Comparison of ENCODE assay signal across 9 mouse cellular contexts in genomic region chr10:130363438-130364164, GRCm38 (mm10). TPM values are rescaled to one million over a fixed set of nuclear protein-coding genes. Genes with fewer than 3 reads are reported as not detected.
DNase-seq lines count a peak whose midpoint lies in the region; ATAC-seq and TF ChIP-seq lines count a peak whose summit lies in the region.
"Had no signal": no experiment of that assay in that cellular context is flagged by ENCODE, and none has a peak within 500 bp of the region (broad histone marks: within the 10 kb centered on the region; RNA-seq: fewer than 3 reads in every experiment).

No protein-coding gene starts in this region.

- TF ChIP-seq CTCF in kidney, postnatal 0 days (IDR thresholded peaks at IDR 0.05; ENCODE audit: low read depth) = peak; percentile 67
- peak; percentile 23 to 85 (median 32); a peak in 5 of 6 replicates for TF ChIP-seq CTCF in MEL (IDR thresholded peaks at IDR 0.05 in 2 of 3, conservative IDR thresholded peaks at IDR 0.05 in 1 of 3; ENCODE audit: control insufficient read depth in 1 of 3, insufficient read depth in 1 of 3, low read depth in 2 of 3, low read length in 3 of 3, poor library complexity in 1 of 3, severe bottlenecking in 1 of 3)

- H3K27ac ChIP-seq in kidney, postnatal 0 days = no peak overlapping the region
- no peak overlapping the region for H3K27ac ChIP-seq in MEL (ENCODE audit: control insufficient read depth, low read depth, low read length)
- H3K27ac ChIP-seq: embryonic facial prominence, embryonic 15.5 days had no signal

- no peaks in the 10 kb centered on the region for H3K79me2 ChIP-seq in MEL (ENCODE audit: control insufficient read depth, insufficient read depth, low read length, poor library complexity)

- H3K9me3 ChIP-seq in kidney, postnatal 0 days (replicated peaks; ENCODE audit: low read length) = no peaks in the 10 kb centered on the region
- no peaks in the 10 kb centered on the region for H3K9me3 ChIP-seq in MEL (replicated peaks; ENCODE audit: insufficient read depth, low read length)
- H3K9me3 ChIP-seq: embryonic facial prominence, embryonic 15.5 days had no signal

- no peak for TF ChIP-seq POLR2A in MEL (IDR thresholded peaks at IDR 0.05; ENCODE audit: control insufficient read depth in 1 of 2, insufficient read depth in 1 of 2, low read depth in 1 of 2, low read length in 2 of 2, poor library complexity in 1 of 2)

- H3K4me2 ChIP-seq in kidney, postnatal 0 days (ENCODE audit: low read length) = no peak overlapping the region
- H3K4me2 ChIP-seq: embryonic facial prominence, embryonic 15.5 days had no signal

- H3K4me1 ChIP-seq in kidney, postnatal 0 days (replicated peaks; ENCODE audit: insufficient read depth, low read length) = no peaks in the 10 kb centered on the region
- H3K4me1 ChIP-seq in MEL (ENCODE audit: control insufficient read depth in 1 of 2, insufficient read depth in 2 of 2, low read length in 2 of 2) = peaks cover 3 to 9% of the 10 kb centered on the region in 2 experiments; a peak in 2 of 4 replicates
- H3K4me1 ChIP-seq: embryonic facial prominence, embryonic 15.5 days had no signal

- no peak for TF ChIP-seq EP300 in MEL (IDR thresholded peaks at IDR 0.05; ENCODE audit: low read depth in 1 of 2, low read length in 2 of 2)

- no peaks in the 10 kb centered on the region for H3K27me3 ChIP-seq in kidney, postnatal 0 days (ENCODE audit: insufficient read depth, low read length)
- no peaks in the 10 kb centered on the region for H3K27me3 ChIP-seq in MEL (ENCODE audit: control insufficient read depth in 1 of 2, insufficient read depth in 2 of 2, low read length in 2 of 2)
- H3K27me3 ChIP-seq: embryonic facial prominence, embryonic 15.5 days had no signal

- DNase-seq in kidney, postnatal 0 days (ENCODE audit: low spot score) = peak; percentile 63
- DNase-seq in kidney, postnatal 36 days = no peak
- peak; percentile 80 for DNase-seq in MEL (ENCODE audit: low read depth, low spot score)
- DNase-seq in ovary, postnatal 14 days (ENCODE audit: low spot score) = no peak
- DNase-seq in right cerebral cortex, postnatal 14 days = no peak
- DNase-seq in testis, postnatal 14 days (ENCODE audit: low spot score) = no peak

- H3K4me3 ChIP-seq in kidney, postnatal 0 days (replicated peaks; ENCODE audit: low read depth, low read length) = no peak overlapping the region
- no peak overlapping the region for H3K4me3 ChIP-seq in MEL (ENCODE audit: control insufficient read depth in 1 of 2, insufficient read depth in 1 of 2, low read depth in 2 of 2, low read length in 2 of 2)
- H3K4me3 ChIP-seq: embryonic facial prominence, embryonic 15.5 days had no signal

- H3K36me3 ChIP-seq in kidney, postnatal 0 days (ENCODE audit: insufficient read depth, low read length) = no peaks in the 10 kb centered on the region
- peaks cover 0 to 9% of the 10 kb centered on the region in 2 experiments; a peak in 2 of 4 replicates for H3K36me3 ChIP-seq in MEL (ENCODE audit: control insufficient read depth in 1 of 2, insufficient read depth in 2 of 2, low read length in 2 of 2)
- H3K36me3 ChIP-seq: embryonic facial prominence, embryonic 15.5 days had no signal

- 0 out of 2 replicates have a peak, but pooled peaks have one; percentile 25 for ATAC-seq in kidney, postnatal 0 days (replicated peaks; ENCODE audit: low FRiP score, low read depth)
- peak; percentile 68; the same call in 1 of the 2 replicates for ATAC-seq in erythroid progenitor cell, adult 5-6 weeks (replicated peaks; ENCODE audit: low FRiP score, poor library complexity, severe bottlenecking)
- ATAC-seq in megakaryocyte-erythroid progenitor cell, adult 5-6 weeks (replicated peaks; ENCODE audit: low FRiP score, low TSS enrichment, poor library complexity, severe bottlenecking) = peak; percentile 88

- TF ChIP-seq RAD21 in MEL (IDR thresholded peaks at IDR 0.05; ENCODE audit: low read depth, low read length) = peak; percentile 97

- H3K9ac ChIP-seq in kidney, postnatal 0 days (ENCODE audit: low read depth, low read length) = no peak overlapping the region
- no peak overlapping the region for H3K9ac ChIP-seq in MEL (ENCODE audit: control insufficient read depth, low read depth, low read length, poor library complexity, severe bottlenecking)
- H3K9ac ChIP-seq: embryonic facial prominence, embryonic 15.5 days had no signal

- 58% methylated on average over 2 of the region's 2 CpGs for WGBS in kidney, postnatal 0 days

TF ChIP-seq in MEL, 35 proteins besides CTCF, POLR2A, EP300 and RAD21:
- TF ChIP-seq SIN3A (IDR thresholded peaks at IDR 0.05; ENCODE audit: low read length) (0 out of 2 replicates have a peak, but pooled peaks have one; percentile 38), TCF12 (IDR thresholded peaks at IDR 0.05; ENCODE audit: low read depth, low read length) (no peak), ZC3H11A (IDR thresholded peaks at IDR 0.05; ENCODE audit: low read depth, low read length) (peak; percentile 94), SMC3 (IDR thresholded peaks at IDR 0.05; ENCODE audit: low read depth, low read length) (peak; percentile 92), NELFE (IDR thresholded peaks at IDR 0.05; ENCODE audit: low read depth, low read length) (no peak), MAX (IDR thresholded peaks at IDR 0.05; ENCODE audit: low read length) (peak; percentile 95), MYC (IDR thresholded peaks at IDR 0.05; ENCODE audit: low read depth, low read length) (peak; percentile 98), E2F4 (IDR thresholded peaks at IDR 0.05; ENCODE audit: borderline replicate concordance, low read depth, low read length) (no peak)
TF ChIP-seq in MEL: peak in this region for 5.

RNA-seq across cellular contexts. Expression of gene Vmn2r84, which starts 30.5 kb away (rescaled TPM):
- polyA plus RNA-seq in kidney, postnatal 0 days (2015; fragmentation: Nextera tagmentation; extraction: Ambion mirVana) = not detected in 2 replicates
- total RNA-seq in MEL (2012; rRNA removed) = 0.03 TPM in 1 of 2 replicates, not detected in the other
- under 1 TPM in 1 of 2 experiments, not detected in 1; 0.01 TPM for polyA plus RNA-seq in MEL (2012; ENCODE audit: insufficient read depth in 1 of 2, insufficient read length in 2 of 2, low read depth in 1 of 2, low replicate concordance in 2 of 2, missing spikeins in 1 of 2)
- not detected in 2 replicates for total RNA-seq in erythroid progenitor cell, adult 5-6 weeks (2015; ENCODE audit: low replicate concordance)
- total RNA-seq in erythroid progenitor cell, adult 5-6 weeks (2017; ENCODE audit: low replicate concordance) = not detected in 2 replicates
- not detected in 2 replicates for total RNA-seq in megakaryocyte-erythroid progenitor cell, adult 5-6 weeks (2014; fragmentation: Nextera tagmentation)
- not detected in 2 replicates for total RNA-seq in megakaryocyte-erythroid progenitor cell, adult 5-6 weeks (2017)
- polyA plus RNA-seq: embryonic facial prominence, embryonic 15.5 days had no signal

RNA-seq across cellular contexts. Expression of gene Tespa1, which starts 40.9 kb away (rescaled TPM):
- polyA plus RNA-seq in kidney, postnatal 0 days (2015; fragmentation: Nextera tagmentation; extraction: Ambion mirVana) = 0.14 TPM in 1 of 2 replicates, not detected in the other
- total RNA-seq in MEL (2012; rRNA removed) = 2.7 and 7.8 TPM in 2 replicates
- 1 to 10 TPM in 1 of 2 experiments, not detected in 1; 3.5 TPM for polyA plus RNA-seq in MEL (2012; ENCODE audit: insufficient read depth in 1 of 2, insufficient read length in 2 of 2, low read depth in 1 of 2, low replicate concordance in 2 of 2, missing spikeins in 1 of 2)
- total RNA-seq in erythroid progenitor cell, adult 5-6 weeks (2015; ENCODE audit: low replicate concordance) = 4.7 and 12.6 TPM in 2 replicates
- 3.3 and 9.2 TPM in 2 replicates for total RNA-seq in erythroid progenitor cell, adult 5-6 weeks (2017; ENCODE audit: low replicate concordance)
- 2.6 and 3.7 TPM in 2 replicates for total RNA-seq in megakaryocyte-erythroid progenitor cell, adult 5-6 weeks (2014; fragmentation: Nextera tagmentation)
- total RNA-seq in megakaryocyte-erythroid progenitor cell, adult 5-6 weeks (2017) = 10.9 and 12.2 TPM in 2 replicates

Comparison
In these comparisons a context has a peak if more than half of its experiments do, and no peak if none do; other contexts are left out.
1. DNase-seq: peak in kidney, postnatal 0 days (single experiment) and MEL (single experiment); none in kidney, postnatal 36 days (0 of 2), ovary, postnatal 14 days (single experiment), right cerebral cortex, postnatal 14 days (single experiment) and testis, postnatal 14 days (single experiment).
2. ATAC-seq: peak in every context shown above with its lines; median percentile 88 in megakaryocyte-erythroid progenitor cell, adult 5-6 weeks; 68 in erythroid progenitor cell, adult 5-6 weeks; 25 in kidney, postnatal 0 days.